12 mouse cellular contexts compared by ENCODE assay signal in genomic region chr1:174623054-174623453, GRCm38 (mm10).
DNase-seq lines count a peak whose midpoint lies in the region; ATAC-seq lines count a peak whose summit lies in the region.
"Had no signal": no experiment of that assay in that cellular context is flagged by ENCODE, and none has a peak within 500 bp of the region (broad histone marks: within the 10 kb centered on the region; RNA-seq: fewer than 3 reads in every experiment).

No protein-coding gene starts in this region.

- H3K9me3 ChIP-seq in kidney, embryonic 16.5 days (ENCODE audit: low read length), result no peaks in the 10 kb centered on the region
- no peaks in the 10 kb centered on the region for H3K9me3 ChIP-seq in embryonic facial prominence, embryonic 14.5 days (ENCODE audit: control insufficient read depth, low read length)
- H3K9me3 ChIP-seq: heart, embryonic 15.5 days; liver, embryonic 12.5 days had no signal

- no peak overlapping the region for H3K4me3 ChIP-seq in kidney, embryonic 16.5 days (ENCODE audit: low read length)
- no peak overlapping the region for H3K4me3 ChIP-seq in embryonic facial prominence, embryonic 14.5 days (ENCODE audit: low read depth, low read length)
- H3K4me3 ChIP-seq: heart, embryonic 15.5 days; liver, embryonic 12.5 days had no signal

- ATAC-seq in kidney, embryonic 16.5 days (ENCODE audit: low FRiP score, low TSS enrichment), result peak; percentile 76; the same call in 1 of the 2 replicates
- no peak for ATAC-seq in embryonic facial prominence, embryonic 14.5 days (ENCODE audit: low read depth)
- ATAC-seq: forebrain, postnatal 0 days; liver, embryonic 12.5 days had no signal

- H3K27ac ChIP-seq in kidney, embryonic 16.5 days (ENCODE audit: low read length), result no peak overlapping the region
- no peak overlapping the region for H3K27ac ChIP-seq in embryonic facial prominence, embryonic 14.5 days (replicated peaks; ENCODE audit: low read depth, low read length)
- H3K27ac ChIP-seq: heart, embryonic 15.5 days; liver, embryonic 12.5 days had no signal

- no peak overlapping the region for H3K9ac ChIP-seq in kidney, embryonic 16.5 days (replicated peaks; ENCODE audit: low read length)
- no peak overlapping the region for H3K9ac ChIP-seq in embryonic facial prominence, embryonic 14.5 days (ENCODE audit: low read depth, low read length)
- H3K9ac ChIP-seq: forebrain, postnatal 0 days; heart, embryonic 15.5 days; liver, embryonic 12.5 days had no signal

- DNase-seq in kidney, adult 9 months, result no peak
- DNase-seq in ovary, postnatal 36 days (ENCODE audit: low spot score), result peak; percentile 15
- no peak for DNase-seq in ovary, adult 18-20 months (ENCODE audit: low spot score)
- peak; percentile 51 for DNase-seq in embryonic facial prominence, embryonic 14.5 days (ENCODE audit: low spot score)
- DNase-seq in left cerebral cortex, adult 11 months (ENCODE audit: low spot score), result no peak
- no peak for DNase-seq in right cerebral cortex, adult 18-20 months
- DNase-seq: cerebellum, adult 8-10 months; forebrain, postnatal 0 days; layer of hippocampus, postnatal 36 days had no signal

- WGBS in kidney, embryonic 16.5 days, result 33% methylated on average over 3 of the region's 3 CpGs
- WGBS in embryonic facial prominence, embryonic 14.5 days, result 34% methylated on average over 3 of the region's 3 CpGs

- no peaks in the 10 kb centered on the region for H3K27me3 ChIP-seq in kidney, embryonic 16.5 days (ENCODE audit: insufficient read depth, low read length)
- H3K27me3 ChIP-seq in embryonic facial prominence, embryonic 14.5 days (replicated peaks; ENCODE audit: control insufficient read depth, insufficient read depth, low read length), result no peaks in the 10 kb centered on the region
- H3K27me3 ChIP-seq: heart, embryonic 15.5 days; liver, embryonic 12.5 days had no signal

- H3K36me3 ChIP-seq in kidney, embryonic 16.5 days (ENCODE audit: insufficient read depth, low read length), result no peaks in the 10 kb centered on the region
- H3K36me3 ChIP-seq in embryonic facial prominence, embryonic 14.5 days (ENCODE audit: control insufficient read depth, insufficient read depth, low read length), result no peaks in the 10 kb centered on the region
- H3K36me3 ChIP-seq: heart, embryonic 15.5 days; liver, embryonic 12.5 days had no signal

- no peaks in the 10 kb centered on the region for H3K4me1 ChIP-seq in kidney, embryonic 16.5 days (ENCODE audit: insufficient read depth, low read length)
- no peaks in the 10 kb centered on the region for H3K4me1 ChIP-seq in embryonic facial prominence, embryonic 14.5 days (ENCODE audit: control insufficient read depth, insufficient read depth, low read length)
- H3K4me1 ChIP-seq: heart, embryonic 15.5 days; liver, embryonic 12.5 days had no signal

- no peak overlapping the region for H3K4me2 ChIP-seq in kidney, embryonic 16.5 days (replicated peaks; ENCODE audit: low read depth, low read length)
- no peak overlapping the region for H3K4me2 ChIP-seq in embryonic facial prominence, embryonic 14.5 days (ENCODE audit: low read depth, low read length)
- H3K4me2 ChIP-seq: heart, embryonic 15.5 days; liver, embryonic 12.5 days had no signal

Comparison
In these comparisons a context has a peak if more than half of its experiments do, and no peak if none do; other contexts are left out.
1. DNase-seq: peak in ovary, postnatal 36 days (single experiment) and embryonic facial prominence, embryonic 14.5 days (single experiment); none in kidney, adult 9 months (single experiment), ovary, adult 18-20 months (single experiment), left cerebral cortex, adult 11 months (single experiment) and right cerebral cortex, adult 18-20 months (single experiment).